Mouse (Mus musculus) megakaryocyte, embryonic 14.5 days (primary cell): ENCODE measurements at regions not wholly inside any gene's neighbourhood (a gene's known extent, or its start where the extent isn't known, plus 50 kb on each side); places are given as distances from the start of the nearest gene placed in this dataset.

Source experiments
- H3K27me3 ChIP-seq: replicated peaks from 2 replicates; pipeline ENCODE3; 2012; ENCODE audit warnings: inconsistent platforms
- H3K36me3 ChIP-seq: replicated peaks from 2 replicates; pipeline ENCODE3; 2012; ENCODE audit warnings: low read length, inconsistent platforms, mixed read lengths
- H3K4me1 ChIP-seq: 2 replicates; pipeline ENCODE4 v1.6.1; 2012; ENCODE audit warnings: inconsistent platforms
- H3K4me3 ChIP-seq: replicated peaks from 2 replicates; pipeline ENCODE3; 2012; ENCODE audit warnings: moderate library complexity, mild to moderate bottlenecking, inconsistent platforms
- H3K9me3 ChIP-seq: 2 replicates; pipeline ENCODE4 v1.6.1; 2012; ENCODE audit warnings: inconsistent platforms
- FLI1 ChIP-seq: IDR thresholded peaks from 2 replicates; pipeline ENCODE4 v1.6.1; 2012; ENCODE audit warnings: low read length, inconsistent platforms, mixed read lengths
- GATA1 ChIP-seq: IDR thresholded peaks from 3 replicates; pipeline ENCODE4 v1.6.1; 2012; ENCODE audit warnings: mixed read lengths, low read length, inconsistent platforms, borderline replicate concordance

- TF ChIP-seq GATA1: no peak
- no peak for TF ChIP-seq FLI1
- H3K4me3 ChIP-seq: no peak overlapping the region
- no peaks in the 10 kb centered on the region; the same call in 1 of the 2 replicates for H3K4me1 ChIP-seq
- H3K27me3 ChIP-seq: no peaks in the 10 kb centered on the region
- H3K36me3 ChIP-seq: no peaks in the 10 kb centered on the region
- no peaks in the 10 kb centered on the region for H3K9me3 ChIP-seq
These were observed 339.1 kb downstream of the Rnd3 start for GRCm38 (mm10) chr2:50809823-50810222.

- TF ChIP-seq FLI1: no peak
- Histone ChIP-seq H3K4me3 (no peak overlapping the region), H3K27me3 (no peaks in the 10 kb centered on the region), H3K9me3 (no peaks in the 10 kb centered on the region), H3K4me1 (no peaks in the 10 kb centered on the region), H3K36me3 (no peaks in the 10 kb centered on the region)
These were observed 341.6 kb downstream of the Rnd3 start for GRCm38 (mm10) chr2:50807162-50807960.

- H3K9me3 ChIP-seq: no peaks in the 10 kb centered on the region
- no peak for TF ChIP-seq GATA1
- TF ChIP-seq FLI1: no peak
- no peak overlapping the region for H3K4me3 ChIP-seq
- H3K4me1 ChIP-seq: no peaks in the 10 kb centered on the region
- no peaks in the 10 kb centered on the region for H3K27me3 ChIP-seq
- H3K36me3 ChIP-seq: no peaks in the 10 kb centered on the region
These were observed 343.3 kb downstream of the Rnd3 start for GRCm38 (mm10) chr2:50805645-50806044.

- Histone ChIP-seq H3K9me3 (0 out of 2 replicates have a peak, but pooled peaks cover 7% of the 10 kb centered on the region), H3K36me3 (no peaks in the 10 kb centered on the region)
These were observed 352.8 kb downstream of the Rnd3 start for GRCm38 (mm10) chr2:50796087-50796486.

GRCm38 (mm10) chr2:50793616-50794015, 355.3 kb downstream of the Rnd3 start:
- H3K9me3 ChIP-seq: 0 out of 2 replicates have a peak, but pooled peaks cover 7% of the 10 kb centered on the region
- no peaks in the 10 kb centered on the region for H3K4me1 ChIP-seq
- TF ChIP-seq FLI1 (no peak), GATA1 (no peak)

More at GRCm38 (mm10) chr2:50796087-50796486, 352.8 kb downstream of the Rnd3 start:
- TF ChIP-seq FLI1 (no peak), GATA1 (no peak)
- H3K27me3 ChIP-seq: no peaks in the 10 kb centered on the region
- no peak overlapping the region for H3K4me3 ChIP-seq
- H3K4me1 ChIP-seq: no peaks in the 10 kb centered on the region

GRCm38 (mm10) chr2:50793067-50793466, 355.8 kb downstream of the Rnd3 start:
- H3K9me3 ChIP-seq: 0 out of 2 replicates have a peak, but pooled peaks cover 7% of the 10 kb centered on the region
- no peak overlapping the region for H3K4me3 ChIP-seq
- no peak for TF ChIP-seq FLI1
- no peak for TF ChIP-seq GATA1
- H3K27me3 ChIP-seq: no peaks in the 10 kb centered on the region
- H3K4me1 ChIP-seq: no peaks in the 10 kb centered on the region
- no peaks in the 10 kb centered on the region for H3K36me3 ChIP-seq

More at GRCm38 (mm10) chr2:50793616-50794015, 355.3 kb downstream of the Rnd3 start:
- no peaks in the 10 kb centered on the region for H3K36me3 ChIP-seq
- no peaks in the 10 kb centered on the region for H3K27me3 ChIP-seq
- H3K4me3 ChIP-seq: no peak overlapping the region

GRCm38 (mm10) chr2:50789051-50789651, 359.8 kb downstream of the Rnd3 start:
- Histone ChIP-seq H3K4me1 (no peaks in the 10 kb centered on the region), H3K27me3 (no peaks in the 10 kb centered on the region)
- TF ChIP-seq FLI1 (no peak), GATA1 (no peak)

GRCm38 (mm10) chr2:50772101-50772500, 376.8 kb downstream of the Rnd3 start:
- no peak for TF ChIP-seq GATA1
- TF ChIP-seq FLI1: no peak
- Histone ChIP-seq H3K4me3 (no peak overlapping the region), H3K9me3 (peaks cover 3% of the 10 kb centered on the region; the same call in 1 of the 2 replicates), H3K36me3 (no peaks in the 10 kb centered on the region), H3K4me1 (no peaks in the 10 kb centered on the region), H3K27me3 (no peaks in the 10 kb centered on the region)

More at GRCm38 (mm10) chr2:50789051-50789651, 359.8 kb downstream of the Rnd3 start:
- Histone ChIP-seq H3K9me3 (0 out of 2 replicates have a peak, but pooled peaks cover 7% of the 10 kb centered on the region), H3K36me3 (no peaks in the 10 kb centered on the region), H3K4me3 (no peak overlapping the region)

- Histone ChIP-seq H3K4me3 (no peak overlapping the region), H3K36me3 (no peaks in the 10 kb centered on the region), H3K4me1 (no peaks in the 10 kb centered on the region), H3K27me3 (no peaks in the 10 kb centered on the region), H3K9me3 (peaks cover 16% of the 10 kb centered on the region)
- TF ChIP-seq FLI1: no peak
- no peak for TF ChIP-seq GATA1
These were observed 389.9 kb downstream of the Rnd3 start for GRCm38 (mm10) chr2:50759016-50759415.

- Histone ChIP-seq H3K4me1 (no peaks in the 10 kb centered on the region), H3K27me3 (no peaks in the 10 kb centered on the region), H3K36me3 (no peaks in the 10 kb centered on the region), H3K4me3 (no peak overlapping the region), H3K9me3 (peaks cover 19% of the 10 kb centered on the region)
- TF ChIP-seq GATA1 (no peak), FLI1 (no peak)
These were observed 390.9 kb downstream of the Rnd3 start for GRCm38 (mm10) chr2:50757837-50758541.
